Mouse (Mus musculus) limb, embryonic 15.5 days (tissue): ENCODE results near the gene Als2cr12. TPM values are rescaled to one million over a fixed set of nuclear protein-coding genes. Genes with fewer than 3 reads are reported as not detected.
A peak's percentile ranks its signal among the peaks of the same experiment; 100 is the strongest.
"Not testable (repeated sequence)": the region's sequence is repeated elsewhere in the genome, so short reads cannot be mapped to it uniquely, and the experiment has no call there.

Experiments used
- ATAC-seq: fragments of 200-750 bp; cut with Nextera tagmentation; 2 replicates; pipeline ENCODE4 v1.8.0; 2017; ENCODE audit warnings: low read depth, moderate TSS enrichment; ENCODE audit not compliant: insufficient number of reproducible peaks, low FRiP score, low TSS enrichment
- H3K27ac ChIP-seq: fragments of 300-500 bp; sonication (generic); 2 replicates; pipeline ENCODE4 v1.5.1; 2015; ENCODE audit warnings: moderate library complexity, mild to moderate bottlenecking, inconsistent platforms
- H3K27me3 ChIP-seq: fragments of 300-500 bp; sonication (generic); 2 replicates; pipeline ENCODE4 v1.6.1; 2015; ENCODE audit warnings: inconsistent platforms
- H3K36me3 ChIP-seq: fragments of 300-500 bp; sonication (generic); 2 replicates; pipeline ENCODE4 v1.6.1; 2015; ENCODE audit warnings: inconsistent platforms
- H3K4me1 ChIP-seq: fragments of 300-500 bp; sonication (generic); 2 replicates; pipeline ENCODE4 v1.6.1; 2015; ENCODE audit warnings: inconsistent platforms
- H3K4me2 ChIP-seq: fragments of 300-500 bp; sonication (generic); 2 replicates; pipeline ENCODE4 v1.6.1; 2015; ENCODE audit warnings: mild to moderate bottlenecking, inconsistent platforms
- H3K4me3 ChIP-seq: fragments of 300-500 bp; sonication (generic); 2 replicates; pipeline ENCODE4 v1.5.1; 2015; ENCODE audit warnings: mild to moderate bottlenecking, inconsistent platforms
- H3K9ac ChIP-seq: fragments of 300-500 bp; sonication (generic); 2 replicates; pipeline ENCODE4 v1.6.1; 2015; ENCODE audit warnings: inconsistent platforms
- H3K9me3 ChIP-seq: fragments of 300-500 bp; sonication (generic); 2 replicates; pipeline ENCODE4 v1.6.1; 2016; ENCODE audit warnings: inconsistent platforms
- WGBS: fragments of 180-500 bp; shearing (Covaris S2); methylation state at CpG from one replicate; pipeline ENCODE4 v1.1.7; 2015; 5-methylcytosine and 5-hydroxymethylcytosine counted together
- polyA plus RNA-seq: library from polyadenylated mRNA; unstranded; fragments of >200 nt; fragmentation: Nextera tagmentation; extraction: Ambion mirVana; gene quantifications from 2 replicates; pipeline ENCODE4 v1.2.1, GENCODE M21; 2015

The Als2cr12 gene
- polyA plus RNA-seq, 1 experiment from 2014 or later, result 0.10 TPM

GRCm38 (mm10) chr1:58672116-58672515 is 23.7 kb downstream of the Als2cr12 start:
- H3K9ac ChIP-seq, result no peak overlapping the region
- H3K27me3 ChIP-seq, result no peaks in the 10 kb centered on the region
- no peak overlapping the region for H3K27ac ChIP-seq
- H3K36me3 ChIP-seq, result no peaks in the 10 kb centered on the region
- H3K4me3 ChIP-seq, result no peak overlapping the region
- no peak for ATAC-seq
- H3K4me1 ChIP-seq, result no peaks in the 10 kb centered on the region
- H3K4me2 ChIP-seq, result no peak overlapping the region
- 91% methylated on average over 2 of the region's 2 CpGs for WGBS
- H3K9me3 ChIP-seq, result no peaks in the 10 kb centered on the region

- H3K36me3 ChIP-seq, H3K9ac ChIP-seq, H3K4me1 ChIP-seq, H3K4me2 ChIP-seq, H3K27me3 ChIP-seq, H3K27ac ChIP-seq, ATAC-seq, H3K9me3 ChIP-seq, H3K4me3 ChIP-seq: not testable (repeated sequence)
- 87% methylated on average over 3 of the region's 3 CpGs for WGBS
These were observed 26.2 kb downstream of the Als2cr12 start for GRCm38 (mm10) chr1:58669635-58670034.

- no peaks in the 10 kb centered on the region for H3K36me3 ChIP-seq
- no peaks in the 10 kb centered on the region for H3K9me3 ChIP-seq
- H3K4me2 ChIP-seq, result no peak overlapping the region
- 87% methylated on average over 5 of the region's 5 CpGs for WGBS
- H3K4me3 ChIP-seq, result no peak overlapping the region
- no peak overlapping the region for H3K27ac ChIP-seq
- no peak for ATAC-seq
- no peak overlapping the region for H3K9ac ChIP-seq
- H3K27me3 ChIP-seq, result no peaks in the 10 kb centered on the region
- H3K4me1 ChIP-seq, result no peaks in the 10 kb centered on the region
These were observed 27.6 kb downstream of the Als2cr12 start for GRCm38 (mm10) chr1:58668191-58668590.

GRCm38 (mm10) chr1:58663365-58663764 is 32.4 kb downstream of the Als2cr12 start:
- WGBS, result 87% methylated on average over 3 of the region's 3 CpGs
- not testable (repeated sequence) for H3K4me2 ChIP-seq

GRCm38 (mm10) chr1:58662671-58663070 is 33.1 kb downstream of the Als2cr12 start:
- not testable (repeated sequence) for H3K9me3 ChIP-seq, H3K4me1 ChIP-seq, H3K36me3 ChIP-seq, H3K4me3 ChIP-seq, ATAC-seq, H3K27me3 ChIP-seq, H3K27ac ChIP-seq, H3K9ac ChIP-seq, H3K4me2 ChIP-seq
- 89% methylated on average over 5 of the region's 5 CpGs for WGBS

More at GRCm38 (mm10) chr1:58663365-58663764, 32.4 kb downstream of the Als2cr12 start:
- H3K9me3 ChIP-seq, H3K9ac ChIP-seq, H3K27ac ChIP-seq, H3K4me1 ChIP-seq, H3K4me3 ChIP-seq, ATAC-seq, H3K27me3 ChIP-seq, H3K36me3 ChIP-seq: not testable (repeated sequence)

GRCm38 (mm10) chr1:58652480-58653403 is 43.0 kb downstream of the Als2cr12 start:
- Histone ChIP-seq H3K9me3 (no peaks in the 10 kb centered on the region), H3K4me3 (peak overlapping the region; percentile 61), H3K27me3 (no peaks in the 10 kb centered on the region), H3K36me3 (no peaks in the 10 kb centered on the region), H3K9ac (peak overlapping the region; percentile 47), H3K4me2 (peak overlapping the region; percentile 70), H3K27ac (0 out of 2 replicates have a peak overlapping the region, but pooled peaks have one; percentile 13), H3K4me1 (no peaks in the 10 kb centered on the region)
- ATAC-seq, result 0 out of 2 replicates have a peak, but pooled peaks have one; percentile 44
- 1% methylated on average over 37 of the region's 37 CpGs for WGBS

GRCm38 (mm10) chr1:58651571-58652456 is 44.0 kb downstream of the Als2cr12 start:
- H3K9ac ChIP-seq, H3K27me3 ChIP-seq, H3K9me3 ChIP-seq, ATAC-seq, H3K36me3 ChIP-seq, H3K4me1 ChIP-seq, H3K27ac ChIP-seq: not testable (repeated sequence)
- Histone ChIP-seq H3K4me3 (peak overlapping the region; percentile 61), H3K4me2 (peak overlapping the region; percentile 70)
- 83% methylated on average over 17 of the region's 17 CpGs for WGBS

- 80% methylated on average over 1 of the region's 2 CpGs for WGBS
- not testable (repeated sequence) for H3K4me3 ChIP-seq, H3K4me2 ChIP-seq, H3K4me1 ChIP-seq, H3K27me3 ChIP-seq, H3K36me3 ChIP-seq, ATAC-seq, H3K9me3 ChIP-seq, H3K9ac ChIP-seq, H3K27ac ChIP-seq
These were observed 66.9 kb downstream of the Als2cr12 start for GRCm38 (mm10) chr1:58628847-58629246.

GRCm38 (mm10) chr1:58621996-58622748 is 73.6 kb downstream of the Als2cr12 start:
- ATAC-seq, result no peak
- Histone ChIP-seq H3K27me3 (no peaks in the 10 kb centered on the region), H3K4me2 (no peak overlapping the region), H3K27ac (no peak overlapping the region), H3K4me3 (no peak overlapping the region), H3K36me3 (no peaks in the 10 kb centered on the region), H3K9me3 (no peaks in the 10 kb centered on the region), H3K4me1 (no peaks in the 10 kb centered on the region), H3K9ac (no peak overlapping the region)
- WGBS, result 64% methylated on average over 7 of the region's 7 CpGs

- no peak overlapping the region for H3K27ac ChIP-seq
- no peaks in the 10 kb centered on the region for H3K27me3 ChIP-seq
- no peak overlapping the region for H3K4me3 ChIP-seq
- 80% methylated on average over 3 of the region's 3 CpGs for WGBS
- H3K9me3 ChIP-seq, result no peaks in the 10 kb centered on the region
- no peaks in the 10 kb centered on the region for H3K4me1 ChIP-seq
- no peaks in the 10 kb centered on the region for H3K36me3 ChIP-seq
- no peak overlapping the region for H3K9ac ChIP-seq
- H3K4me2 ChIP-seq, result no peak overlapping the region
- no peak for ATAC-seq
These were observed 74.5 kb downstream of the Als2cr12 start for GRCm38 (mm10) chr1:58621251-58621650.

GRCm38 (mm10) chr1:58618766-58619165 is 77.0 kb downstream of the Als2cr12 start:
- Histone ChIP-seq H3K27me3 (no peaks in the 10 kb centered on the region), H3K27ac (no peak overlapping the region), H3K9ac (no peak overlapping the region), H3K4me1 (no peaks in the 10 kb centered on the region), H3K36me3 (no peaks in the 10 kb centered on the region), H3K4me2 (no peak overlapping the region), H3K4me3 (no peak overlapping the region), H3K9me3 (no peaks in the 10 kb centered on the region)
- ATAC-seq, result no peak
- WGBS, result 89% methylated on average over 2 of the region's 2 CpGs
